Mouse (Mus musculus): ENCODE measurements around the gene 4930524B15Rik.

The 4930524B15Rik gene

GRCm38 (mm10) chr11:31965256-31966134 lies at the start of gene 4930524B15Rik:
TSS of gene 4930524B15Rik (plus strand) at chr11:31965592.
- in situ Hi-C loops (cut with MboI; ENCODE audit: unreplicated experiment in 2 of 2): loop anchor here in 1 of 2 experiments (25.0 kb wide), 1 partner anchor 1303 kb away; no protein-coding TSS in a partner anchor

DNA sequence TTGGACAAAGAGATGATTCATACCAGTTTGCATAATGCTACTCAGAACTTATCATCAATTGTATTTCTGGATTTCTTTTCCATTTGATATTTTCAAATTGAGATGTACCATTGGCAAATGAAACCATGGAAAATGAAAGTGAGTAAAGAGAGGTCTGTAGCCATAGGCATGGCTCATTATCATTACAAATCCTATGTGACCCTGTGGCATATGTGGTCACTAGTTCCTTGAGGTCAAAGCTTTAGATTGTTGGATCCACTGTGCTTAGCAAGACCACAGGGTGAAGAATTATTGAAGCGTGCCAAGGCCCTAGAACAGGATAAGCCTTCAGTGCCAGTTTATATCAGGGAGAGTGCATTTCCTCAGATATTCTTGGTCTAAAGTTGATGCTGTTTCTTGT lies 47.6 kb upstream of the 4930524B15Rik start:
- in situ Hi-C loops (cut with MboI; ENCODE audit: unreplicated experiment in 2 of 2): no loop called here

DNA sequence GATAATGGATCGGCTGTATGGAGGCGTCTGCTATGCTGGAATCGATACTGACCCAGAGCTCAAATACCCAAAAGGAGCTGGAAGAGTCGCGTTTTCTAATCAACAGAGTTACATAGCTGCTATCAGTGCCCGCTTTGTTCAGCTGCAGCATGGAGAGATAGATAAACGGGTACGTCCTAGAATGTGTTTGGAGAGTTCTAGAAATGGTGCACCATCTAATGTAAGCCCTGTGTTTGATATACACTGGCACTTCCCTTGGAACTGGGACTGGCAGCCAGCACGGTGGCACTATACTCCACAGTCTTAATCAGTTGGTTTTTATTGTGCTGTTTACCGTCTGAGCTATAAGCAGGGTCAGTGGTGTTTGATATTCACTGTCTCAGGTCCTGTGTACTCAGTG lies 35.3 kb upstream of the 4930524B15Rik start:
- in situ Hi-C loops (cut with MboI; ENCODE audit: unreplicated experiment in 2 of 2): no loop called here

GRCm38 (mm10) chr11:31935652-31936051 lies 29.7 kb upstream of the 4930524B15Rik start:
- in situ Hi-C loops (cut with MboI; ENCODE audit: unreplicated experiment in 2 of 2): no loop called here

DNA sequence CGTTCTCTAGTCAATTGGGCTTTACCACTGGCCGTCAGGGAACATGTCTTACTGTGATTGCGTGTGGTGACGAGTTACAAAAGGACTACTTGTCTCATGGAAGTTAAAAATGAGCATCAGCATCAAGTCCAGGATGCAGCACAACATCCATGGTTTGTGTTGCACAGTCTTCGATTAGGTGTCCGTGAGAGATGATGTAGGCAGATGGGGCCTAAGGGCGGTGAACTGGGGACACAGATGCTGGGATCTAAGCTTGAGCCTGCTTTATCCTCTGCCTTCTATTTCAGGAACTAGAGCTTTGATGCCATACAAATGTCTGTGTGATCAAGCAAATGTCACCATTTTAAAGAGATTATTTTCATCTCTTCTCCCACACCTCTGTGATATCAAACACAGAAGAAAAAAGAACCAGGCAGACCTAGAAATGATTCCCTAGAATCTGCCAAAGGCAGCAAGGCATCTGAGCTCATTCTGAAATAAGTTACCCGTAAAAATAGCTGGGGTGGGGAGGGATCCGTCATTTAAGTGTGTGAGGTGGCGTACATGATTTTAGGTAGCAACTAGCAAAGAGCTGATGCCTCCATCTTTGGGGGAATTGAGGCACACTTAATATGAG lies 28.4 kb upstream of the 4930524B15Rik start:
- in situ Hi-C loops (cut with MboI; ENCODE audit: unreplicated experiment in 2 of 2): no loop called here

DNA sequence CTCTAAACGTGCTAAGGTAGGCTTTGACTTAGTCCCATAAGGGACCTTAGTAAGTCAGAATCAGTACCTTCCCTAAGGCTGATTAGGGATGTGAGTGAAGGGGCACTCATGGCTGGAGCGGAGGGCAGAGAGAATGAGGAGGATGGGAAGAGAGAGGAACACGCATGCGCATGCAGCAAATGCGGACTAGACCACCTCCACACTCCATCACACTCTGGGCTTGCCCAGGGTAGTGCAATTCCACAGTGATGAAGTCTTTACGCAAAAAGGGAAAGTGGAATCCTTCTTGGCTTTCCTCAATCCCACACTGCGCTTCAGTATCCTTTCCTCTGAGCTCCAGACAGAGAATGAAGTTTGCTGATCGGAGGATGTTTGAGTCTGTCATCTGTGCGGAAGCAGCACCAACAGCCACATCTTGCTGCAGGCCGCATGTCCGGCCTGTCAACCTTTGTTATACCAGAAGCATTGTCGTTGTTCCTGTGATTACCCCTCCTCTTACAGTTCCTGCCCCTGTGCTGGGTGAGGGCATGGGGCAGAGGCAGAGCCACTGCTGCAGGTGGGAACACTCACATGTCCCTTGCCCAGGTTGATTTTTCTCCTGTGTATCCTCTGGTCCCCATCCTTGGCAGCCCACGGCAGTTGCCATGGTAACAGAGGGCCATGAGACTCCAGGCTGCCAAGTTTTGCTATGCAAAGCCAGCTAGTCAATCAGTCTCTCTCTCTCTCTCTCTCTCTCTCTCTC lies 24.3 kb upstream of the 4930524B15Rik start:
- in situ Hi-C loops (cut with MboI; ENCODE audit: unreplicated experiment in 2 of 2): no loop called here

DNA sequence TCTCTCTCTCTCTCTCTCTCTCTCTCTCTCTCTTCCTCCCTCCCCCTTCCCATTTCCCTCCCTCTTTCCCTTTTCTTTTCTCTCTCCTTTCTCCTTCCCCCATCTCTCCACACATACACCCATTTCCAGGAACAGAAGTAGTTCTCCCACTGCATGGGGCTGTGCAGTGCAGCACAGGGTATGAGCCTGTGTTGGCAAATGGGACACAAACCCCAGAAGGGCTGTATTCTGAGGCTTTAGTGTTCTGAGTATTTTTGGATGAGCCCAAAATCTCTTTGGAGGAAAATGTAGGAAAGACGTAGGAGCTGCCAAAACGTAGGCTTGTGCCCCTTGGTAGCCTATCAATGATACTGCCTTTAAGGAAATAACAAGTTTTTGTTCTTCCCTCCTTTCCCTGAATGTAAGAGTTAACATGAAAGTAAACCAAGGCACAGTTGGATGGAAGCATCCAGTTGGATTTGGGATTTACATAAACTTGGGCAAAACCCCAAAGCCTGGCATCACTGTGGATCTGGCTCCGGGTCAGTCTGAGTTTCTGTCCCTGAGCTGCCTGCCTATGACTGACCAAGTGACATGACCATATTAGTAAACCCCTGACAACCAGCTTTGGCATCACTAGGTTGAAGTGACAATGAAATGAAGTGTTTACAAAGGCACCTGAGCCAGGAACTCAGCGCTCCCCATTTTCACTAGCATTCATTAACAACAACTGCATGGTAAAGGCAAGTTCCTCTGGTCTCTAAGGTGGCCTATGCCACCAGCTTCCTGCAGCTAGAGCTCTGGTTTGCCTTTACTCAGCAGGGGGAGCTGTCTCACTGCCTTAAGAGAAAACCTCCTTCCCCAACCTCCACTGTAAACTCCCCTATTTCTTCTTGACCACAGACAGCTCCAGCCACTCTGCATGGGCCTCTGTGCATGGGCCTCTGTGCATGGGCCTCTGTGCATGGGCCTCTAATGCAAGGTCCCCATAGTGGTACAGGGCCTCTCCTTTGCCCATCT lies 23.5 kb upstream of the 4930524B15Rik start:
- in situ Hi-C loops (cut with MboI; ENCODE audit: unreplicated experiment in 2 of 2): no loop called here

- in situ Hi-C loops (cut with MboI; ENCODE audit: unreplicated experiment in 2 of 2): loop anchor here in 1 of 2 experiments (5.0 kb wide), 1 partner anchor 268 kb away; no protein-coding TSS in a partner anchor
Observed at GRCm38 (mm10) chr11:31945471-31945870, 19.9 kb upstream of the 4930524B15Rik start.

GRCm38 (mm10) chr11:31948462-31949330 lies 16.7 kb upstream of the 4930524B15Rik start:
- in situ Hi-C loops (cut with MboI; ENCODE audit: unreplicated experiment in 2 of 2): loop anchor here in 1 of 2 experiments (5.0 kb wide), 1 partner anchor 271 kb away; no protein-coding TSS in a partner anchor

GRCm38 (mm10) chr11:31949331-31949785 lies 16.0 kb upstream of the 4930524B15Rik start:
- in situ Hi-C loops (cut with MboI; ENCODE audit: unreplicated experiment in 2 of 2): loop anchor here in 1 of 2 experiments (5.0 kb wide), 1 partner anchor 272 kb away; no protein-coding TSS in a partner anchor

DNA sequence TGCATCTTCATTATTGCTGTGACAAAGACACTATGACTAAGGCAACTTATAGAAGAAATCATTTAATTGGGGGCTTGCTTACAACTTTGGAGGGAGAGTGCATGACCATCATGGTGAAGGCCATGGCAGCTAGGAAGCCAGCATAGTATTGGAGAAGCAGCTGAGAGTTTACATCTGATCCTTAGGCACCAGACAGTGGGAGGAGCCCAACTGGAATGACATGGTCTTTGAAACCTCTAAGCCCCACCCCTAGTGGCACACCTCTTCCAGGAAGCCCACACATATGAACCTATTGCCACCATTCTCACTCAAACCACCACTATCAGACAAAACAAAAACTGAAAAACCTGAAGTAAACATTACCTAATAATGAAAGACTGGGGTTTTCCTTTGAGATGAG lies 5.3 kb upstream of the 4930524B15Rik start:
- in situ Hi-C loops (cut with MboI; ENCODE audit: unreplicated experiment in 2 of 2): loop anchor here in 1 of 2 experiments (25.0 kb wide), 1 partner anchor 1298 kb away; no protein-coding TSS in a partner anchor

DNA sequence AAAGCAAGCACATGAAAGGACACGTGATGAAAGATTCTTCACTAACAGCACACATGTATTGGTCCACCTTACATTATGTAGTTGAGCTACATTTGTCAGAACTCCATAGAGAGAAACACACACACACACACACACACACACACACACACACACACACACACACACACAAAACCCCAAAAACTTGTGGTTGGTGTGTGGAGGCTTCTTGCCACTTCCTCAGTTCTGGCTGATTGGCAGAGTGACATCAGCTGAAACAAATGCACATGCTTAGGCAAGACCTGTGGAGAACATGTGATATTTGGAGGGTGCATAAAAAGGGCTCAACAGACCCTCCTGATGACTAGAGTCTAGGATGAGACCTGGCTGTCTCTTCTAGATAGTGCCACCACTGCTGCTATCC lies 1.4 kb upstream of the 4930524B15Rik start:
- in situ Hi-C loops (cut with MboI; ENCODE audit: unreplicated experiment in 2 of 2): loop anchor here in 1 of 2 experiments (25.0 kb wide), 1 partner anchor 1302 kb away; no protein-coding TSS in a partner anchor

- in situ Hi-C loops (cut with MboI; ENCODE audit: unreplicated experiment in 2 of 2): loop anchor here in 1 of 2 experiments (25.0 kb wide), 1 partner anchor 1312 kb away; no protein-coding TSS in a partner anchor
Observed at GRCm38 (mm10) chr11:31974132-31974531, 8.7 kb downstream of the 4930524B15Rik start.

DNA sequence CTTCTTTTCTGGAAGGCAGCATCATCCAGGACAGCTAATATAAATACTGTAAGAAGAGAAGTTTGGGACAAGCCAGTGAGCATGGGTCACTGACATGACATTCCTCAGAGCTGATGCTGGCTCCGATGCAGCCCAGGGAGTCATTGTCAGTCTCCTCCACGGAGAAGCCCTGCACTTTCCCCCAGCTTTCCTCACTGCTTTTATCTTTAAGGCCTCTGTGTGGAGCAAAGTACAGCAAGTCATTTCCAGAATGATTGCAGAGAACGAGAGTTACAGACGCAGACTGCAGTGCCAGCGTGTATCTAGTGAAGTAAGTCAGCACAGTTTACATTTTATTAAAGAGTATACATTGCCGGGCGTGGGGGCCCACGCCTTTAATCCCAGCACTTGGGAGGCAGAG lies 9.4 kb downstream of the 4930524B15Rik start:
- in situ Hi-C loops (cut with MboI; ENCODE audit: unreplicated experiment in 2 of 2): loop anchor here (25.0 kb wide), 2 partner anchors 337 to 1313 kb away; partner anchors contain the start of gene Hbq1a (in 1 of the 2)

DNA sequence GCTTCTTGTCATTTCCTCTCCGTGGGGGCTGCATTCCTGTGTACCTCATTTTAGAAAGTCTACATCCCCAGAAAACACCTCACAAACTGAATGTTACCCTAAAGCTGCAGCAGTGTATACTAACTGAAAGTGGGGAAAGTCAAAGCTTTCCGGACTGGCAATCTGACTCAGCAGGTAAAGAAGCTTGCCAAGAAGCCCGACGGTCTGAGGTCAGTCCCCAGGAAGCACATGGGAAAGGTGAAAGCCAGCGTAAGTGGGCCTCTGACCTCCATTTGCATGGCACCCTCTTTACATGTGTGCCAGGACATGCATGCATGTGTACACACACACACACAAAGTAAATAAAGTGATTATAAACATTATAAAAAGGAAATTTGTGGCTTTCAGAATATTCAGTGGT lies 10.3 kb downstream of the 4930524B15Rik start:
- in situ Hi-C loops (cut with MboI; ENCODE audit: unreplicated experiment in 2 of 2): loop anchor here in 1 of 2 experiments (25.0 kb wide), 1 partner anchor 337 kb away; the partner anchor contains the start of gene Hbq1a

GRCm38 (mm10) chr11:31976137-31976536 lies 10.7 kb downstream of the 4930524B15Rik start:
- in situ Hi-C loops (cut with MboI; ENCODE audit: unreplicated experiment in 2 of 2): loop anchor here in 1 of 2 experiments (25.0 kb wide), 1 partner anchor 336 kb away; the partner anchor contains the start of gene Hbq1a

- in situ Hi-C loops (cut with MboI; ENCODE audit: unreplicated experiment in 2 of 2): loop anchor here in 1 of 2 experiments (25.0 kb wide), 1 partner anchor 332 kb away; the partner anchor contains the start of gene Hbq1a
Observed at GRCm38 (mm10) chr11:31980089-31980488, 14.7 kb downstream of the 4930524B15Rik start.

DNA sequence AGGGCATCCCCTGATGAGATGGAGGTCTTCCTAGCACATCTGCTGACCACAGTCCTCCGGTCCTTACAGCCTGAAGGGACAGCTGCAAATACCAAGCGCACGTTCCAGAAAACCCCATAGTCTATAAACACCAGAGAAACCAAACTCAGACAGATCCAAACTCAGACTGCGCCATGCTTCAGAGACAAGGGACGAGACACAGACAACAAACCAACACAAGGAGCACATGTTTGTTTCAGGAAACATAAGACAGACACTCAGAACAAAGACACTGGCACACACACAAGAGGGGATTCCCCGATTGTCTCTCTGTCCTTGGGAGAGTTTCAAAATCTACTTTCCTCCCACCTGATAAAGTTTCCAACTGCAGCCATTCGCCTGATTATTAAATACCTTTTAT lies 16.4 kb downstream of the 4930524B15Rik start:
- in situ Hi-C loops (cut with MboI; ENCODE audit: unreplicated experiment in 2 of 2): loop anchor here in 1 of 2 experiments (25.0 kb wide), 1 partner anchor 330 kb away; the partner anchor contains the start of gene Hbq1a
